Mouse (Mus musculus): ENCODE measurements around the gene Trim63.

Gene Trim63

DNA sequence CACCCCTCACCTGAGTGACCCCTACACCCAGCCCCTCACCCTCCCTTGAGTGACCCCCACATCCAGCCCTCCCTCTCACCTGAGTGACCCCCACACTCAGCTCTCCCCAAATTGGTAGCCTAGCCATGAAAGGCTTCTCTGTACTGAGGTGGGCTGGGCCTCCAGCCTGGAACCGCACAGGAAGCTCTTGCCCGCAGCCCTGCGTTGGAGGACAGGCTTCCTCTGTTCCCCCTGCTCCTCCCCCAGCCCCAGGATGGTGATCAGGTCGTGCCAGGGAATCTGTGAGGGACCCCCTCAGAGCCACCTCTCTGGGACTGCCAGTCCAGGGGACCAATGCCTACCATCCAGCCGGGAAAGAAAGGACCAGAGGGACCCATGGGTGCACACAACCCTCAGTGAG is 50.4 kb downstream of the Trim63 start:
- DNase-seq (ENCODE audit: low spot score in 2 of 2), result no peak

DNA sequence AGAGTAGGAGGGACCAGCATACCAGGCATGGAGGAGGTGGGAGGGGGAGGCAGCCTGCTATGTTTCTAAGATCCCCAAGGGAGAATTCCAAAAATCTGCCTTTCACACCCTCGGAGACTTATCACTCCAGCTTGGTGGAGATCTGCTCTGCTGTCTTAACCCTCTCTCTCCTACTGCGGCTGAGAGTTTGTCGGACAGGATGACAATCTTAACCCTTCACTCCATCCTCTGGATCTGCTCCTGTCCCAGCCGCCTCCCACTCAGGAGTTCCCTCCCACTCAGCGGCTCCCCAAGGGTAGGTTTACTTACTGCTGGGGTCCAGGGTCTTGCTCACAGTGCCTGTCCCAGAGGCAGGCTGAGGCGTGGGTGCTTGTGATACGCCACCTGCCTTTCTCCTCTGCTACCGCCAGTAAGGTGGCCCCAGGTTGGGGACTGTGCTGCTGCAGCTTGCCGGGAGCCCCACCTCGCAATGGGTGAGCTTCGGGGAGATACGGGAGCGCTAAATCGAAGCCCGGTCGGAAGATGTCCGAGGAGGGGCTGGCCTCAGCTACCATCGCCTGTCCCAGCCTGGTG is 55.8 kb downstream of the Trim63 start:
- no peak for DNase-seq (ENCODE audit: low spot score in 2 of 2)

DNA sequence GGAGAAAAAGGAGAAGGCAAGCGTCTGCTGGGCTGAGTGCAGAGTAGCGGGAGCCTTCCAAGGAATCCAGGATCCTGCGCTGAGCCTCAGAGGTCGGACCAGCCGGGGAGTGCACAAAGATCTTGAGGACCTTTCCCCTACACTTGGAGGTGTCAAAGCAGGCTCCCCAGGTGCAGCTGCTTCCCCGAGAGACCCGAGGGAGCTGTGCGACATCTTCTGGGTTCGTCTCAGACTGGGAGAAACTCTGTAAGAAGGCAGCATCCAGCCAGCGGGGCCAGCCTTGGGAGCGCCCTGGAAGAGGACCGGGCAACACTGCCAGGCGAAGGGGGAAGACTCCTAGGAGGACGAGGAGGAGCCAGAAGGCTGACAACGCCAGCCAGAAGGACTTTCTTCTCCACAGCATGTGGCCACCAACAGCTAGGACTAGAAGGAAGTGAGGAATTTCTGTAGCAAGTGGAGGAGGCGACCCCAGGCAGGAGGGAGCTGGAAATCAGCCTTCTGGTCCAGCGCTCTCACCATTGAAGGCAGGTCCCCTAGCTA is 56.5 kb downstream of the Trim63 start:
- no peak for DNase-seq (ENCODE audit: low spot score in 2 of 2)

DNA sequence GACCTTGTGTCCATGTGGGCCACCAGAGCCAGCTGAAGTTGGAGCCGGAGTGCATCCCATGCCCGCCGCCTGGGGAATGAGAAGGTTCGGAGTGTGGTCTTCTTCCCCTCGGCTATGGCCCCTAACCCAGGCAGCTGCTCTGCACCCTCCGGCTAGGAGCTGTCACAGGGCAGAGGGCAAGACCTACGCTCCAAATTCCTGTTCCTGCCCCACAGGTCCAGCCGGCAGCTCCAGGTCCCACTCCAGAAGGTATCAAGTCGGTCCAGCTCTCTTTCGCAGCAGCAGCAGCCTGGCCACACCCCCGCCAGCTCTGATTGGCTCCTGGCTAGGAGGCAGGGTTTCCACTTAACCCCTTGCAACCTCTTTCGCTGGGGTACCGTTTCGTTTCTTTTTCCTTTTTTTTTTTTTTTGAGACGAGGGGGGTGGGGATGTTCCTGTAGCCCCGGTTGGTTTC is 57.4 kb downstream of the Trim63 start:
- peak; percentile 67 to 70 for DNase-seq (ENCODE audit: low spot score in 2 of 2)

DNA sequence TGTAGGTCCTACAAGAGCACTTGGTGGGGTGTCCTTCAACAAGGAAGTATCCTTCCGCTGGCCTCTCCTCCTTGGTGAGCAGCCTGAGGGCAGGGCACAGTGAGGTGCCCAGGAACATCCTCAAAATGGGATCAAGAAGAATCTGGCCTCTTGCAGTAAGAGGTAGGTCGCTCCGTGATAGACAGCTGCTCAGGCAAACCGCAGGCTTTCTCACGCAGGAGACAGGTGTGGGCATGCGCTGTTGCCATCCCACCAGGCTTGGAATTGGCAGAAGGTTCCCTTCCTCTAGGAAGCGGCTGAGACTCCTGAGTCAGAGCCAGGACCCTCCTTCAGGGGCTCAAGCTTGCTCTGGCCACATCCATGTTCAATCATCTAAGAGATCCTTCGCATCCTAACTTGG is 58.4 kb downstream of the Trim63 start:
- DNase-seq (ENCODE audit: low spot score in 2 of 2), result no peak

DNA sequence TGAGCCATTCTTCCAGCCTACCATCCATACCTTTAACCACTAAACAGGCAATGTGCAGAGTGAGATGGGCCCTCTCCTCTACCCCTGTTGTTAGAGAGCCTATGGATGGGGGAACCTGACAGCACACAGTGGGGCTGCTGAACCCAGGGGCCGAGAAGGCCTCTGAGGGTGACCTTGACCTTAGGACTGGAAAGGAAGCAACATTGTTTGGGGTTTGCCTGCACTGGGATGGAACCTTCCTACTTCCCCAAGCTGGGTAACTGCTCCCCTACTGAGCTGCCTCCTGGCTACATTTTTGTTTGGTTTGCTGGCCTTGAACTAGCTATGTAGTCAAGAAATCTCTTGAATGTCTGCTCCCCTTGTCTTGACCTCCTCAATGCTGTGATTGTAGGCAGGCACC is 59.4 kb downstream of the Trim63 start:
- DNase-seq (ENCODE audit: low spot score in 2 of 2), result no peak

DNA sequence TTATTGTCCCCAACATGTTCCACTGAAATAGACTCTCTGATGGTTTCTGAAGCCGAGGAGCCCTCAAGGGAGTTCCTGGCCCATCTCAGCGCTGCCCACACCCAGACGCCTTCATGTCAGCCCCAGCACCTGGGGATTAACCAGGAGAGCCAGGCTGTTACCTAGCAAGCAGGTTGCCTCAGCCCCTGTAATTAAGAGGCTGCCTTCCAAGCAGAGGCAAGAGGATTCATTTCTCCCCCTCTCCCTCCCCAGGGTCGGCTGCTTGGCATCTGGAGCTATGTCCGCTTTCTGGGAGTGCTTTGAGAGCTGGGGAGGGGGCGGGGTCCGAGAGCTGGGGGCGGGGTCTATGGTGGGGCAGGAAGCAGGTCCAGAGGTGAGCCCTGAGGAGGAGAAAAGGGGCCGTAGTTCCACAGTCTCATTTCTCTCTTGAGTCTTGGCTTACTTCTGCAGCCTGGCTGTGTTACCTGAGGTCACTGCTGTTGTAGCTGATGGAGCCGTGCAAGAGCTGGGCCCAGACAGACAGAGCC is 63.2 kb downstream of the Trim63 start:
- DNase-seq (ENCODE audit: low spot score in 2 of 2), result no peak

All from spleen, postnatal 36 days (tissue).